Mouse (Mus musculus): Measurements from ENCODE around the gene Gpc3.

DNA sequence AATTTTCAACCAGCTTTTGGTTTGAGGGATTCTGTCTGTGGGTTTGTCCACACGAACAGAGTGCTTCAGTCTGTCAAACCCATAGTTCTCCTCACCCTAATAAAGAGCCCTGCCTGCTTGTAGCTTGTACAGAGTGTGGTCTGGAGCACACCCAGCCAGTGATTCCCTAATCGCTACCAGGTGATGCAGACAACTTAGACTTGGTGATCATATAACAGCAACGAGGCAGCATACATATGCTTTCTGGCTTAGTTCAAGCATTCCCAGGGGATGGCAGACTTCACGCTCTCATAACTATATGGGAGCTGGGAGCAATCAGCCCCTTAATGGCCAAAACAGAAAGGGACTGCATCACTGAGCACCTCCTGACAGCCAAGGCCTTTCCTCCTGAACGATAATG, 188.1 kb downstream of the Gpc3 start:
- TF ChIP-seq CTCF (IDR thresholded peaks at IDR 0.05; ENCODE audit: low read depth, low read length) (no peak), GATA1 (IDR thresholded peaks at IDR 0.05; ENCODE audit: borderline replicate concordance, low read length) (no peak)
